Mouse (Mus musculus) thymus, postnatal 4 days (tissue): ENCODE results near the gene Dcdc2a.

Experiments used
- DNase-seq: peaks from one replicate; pipeline ENCODE4 v3.0.0; 2021

Dcdc2a gene

DNA sequence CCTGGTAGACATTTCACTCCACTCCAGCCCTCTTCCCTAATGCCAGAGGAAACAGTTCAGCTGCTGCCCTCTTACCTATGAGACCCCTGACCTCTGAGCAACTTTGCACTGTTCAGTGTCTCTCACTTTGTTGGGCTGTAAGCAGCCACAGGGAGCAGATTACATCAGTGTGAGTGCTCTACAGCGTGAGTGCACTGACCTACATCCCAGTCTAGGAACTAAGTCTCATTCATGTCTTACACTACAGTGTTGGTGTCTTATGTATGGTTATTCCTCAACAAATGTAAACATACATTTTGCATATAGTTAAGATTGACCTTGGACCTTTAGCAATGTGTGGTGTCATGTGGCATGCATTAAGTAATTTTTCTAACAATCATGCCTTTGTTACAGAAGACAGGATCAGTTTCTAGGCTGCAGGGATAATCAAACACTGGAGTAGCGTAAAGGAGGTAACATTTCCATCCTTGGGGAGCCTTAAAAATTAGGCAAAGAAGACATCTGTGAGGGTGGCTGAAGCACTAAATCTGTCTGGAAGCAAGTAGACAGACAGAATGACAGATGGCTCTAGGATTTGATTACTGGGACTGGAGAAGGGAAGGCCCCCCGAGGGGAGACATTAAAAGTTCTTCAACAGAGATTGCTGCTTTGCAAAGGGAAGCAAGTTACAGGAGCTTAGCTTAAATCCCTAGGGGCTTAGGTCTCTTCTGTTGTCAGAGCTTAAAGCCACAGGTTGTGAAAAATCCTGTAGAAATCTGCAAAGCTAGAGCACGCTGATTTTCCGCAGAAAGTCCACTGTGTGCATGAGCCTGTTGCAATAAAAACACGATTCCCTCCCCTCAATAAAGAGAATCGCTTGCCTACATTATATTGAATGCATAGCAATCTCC, 130.9 kb downstream of the Dcdc2a start:
- DNase-seq = no peak

DNA sequence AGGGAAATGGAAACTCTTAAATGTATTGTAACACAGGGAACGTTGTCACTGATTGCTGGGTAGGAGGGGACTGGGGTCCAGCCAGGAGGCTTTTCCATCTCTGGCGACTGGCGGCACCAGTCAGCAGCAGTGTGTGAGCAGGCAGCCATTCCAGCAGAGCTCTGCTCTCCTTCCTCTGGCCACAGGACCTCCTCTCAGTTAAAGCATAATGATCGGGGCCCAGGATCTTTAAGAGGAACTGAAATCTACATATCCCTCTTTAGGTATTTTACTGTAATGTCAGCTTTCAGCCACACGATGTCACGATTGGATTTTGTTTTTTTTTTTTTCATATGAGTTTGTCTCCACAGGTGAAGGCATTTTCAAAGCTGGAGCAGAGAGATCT, 131.5 kb downstream of the Dcdc2a start:
- no peak for DNase-seq

DNA sequence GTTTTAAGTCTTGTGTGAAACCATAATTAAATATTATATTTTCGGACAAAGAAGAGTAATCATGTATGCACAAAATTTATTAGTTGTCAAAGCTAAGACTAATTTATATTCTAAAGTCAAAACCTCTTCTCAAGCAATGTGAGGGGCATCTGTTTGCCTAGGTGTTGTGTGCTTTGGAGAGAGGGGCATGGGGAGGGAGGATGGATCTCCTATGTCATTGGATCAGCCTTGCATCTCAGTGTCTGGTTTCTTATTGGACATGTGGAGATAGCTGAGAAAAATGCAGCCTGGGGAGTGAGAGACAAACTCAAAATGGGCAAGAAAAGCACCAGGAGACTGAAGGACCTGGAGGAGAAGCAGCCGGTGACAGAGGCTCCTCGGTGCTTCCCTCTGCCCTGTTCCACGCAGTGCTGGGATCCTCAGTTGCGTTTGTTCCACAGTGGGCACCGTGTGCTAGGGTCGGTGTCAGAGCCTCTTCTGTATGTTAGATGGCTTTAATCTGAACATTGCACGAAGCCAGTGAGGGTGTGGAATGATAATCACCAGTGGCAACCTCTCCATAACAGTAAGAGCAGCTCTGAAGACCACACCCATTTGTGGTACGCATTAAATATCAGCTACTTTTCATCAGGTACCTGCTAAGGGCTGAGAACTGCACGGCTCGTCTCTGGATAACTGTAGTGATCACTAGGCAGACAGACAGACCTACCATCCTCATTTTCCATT, 133.8 kb downstream of the Dcdc2a start:
- DNase-seq = no peak

DNA sequence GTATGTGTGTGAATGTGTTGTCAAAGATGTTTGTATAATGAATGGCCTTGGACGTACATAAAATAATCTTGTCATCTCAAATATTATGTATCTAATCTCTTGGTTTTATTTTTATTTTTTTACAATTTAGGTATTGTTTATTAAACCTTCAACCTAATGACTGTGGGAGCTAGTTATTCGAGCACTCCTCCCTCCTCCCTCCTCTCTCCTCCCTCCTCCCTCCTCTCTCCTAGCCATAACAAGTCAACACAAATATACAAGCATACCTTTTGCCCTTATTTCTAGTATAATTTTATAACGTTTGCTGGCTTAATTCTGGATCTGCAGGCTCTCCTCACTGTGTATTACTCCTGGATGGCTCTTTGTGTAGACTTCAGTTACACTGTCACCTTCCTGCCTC, 134.4 kb downstream of the Dcdc2a start:
- no peak for DNase-seq

DNA sequence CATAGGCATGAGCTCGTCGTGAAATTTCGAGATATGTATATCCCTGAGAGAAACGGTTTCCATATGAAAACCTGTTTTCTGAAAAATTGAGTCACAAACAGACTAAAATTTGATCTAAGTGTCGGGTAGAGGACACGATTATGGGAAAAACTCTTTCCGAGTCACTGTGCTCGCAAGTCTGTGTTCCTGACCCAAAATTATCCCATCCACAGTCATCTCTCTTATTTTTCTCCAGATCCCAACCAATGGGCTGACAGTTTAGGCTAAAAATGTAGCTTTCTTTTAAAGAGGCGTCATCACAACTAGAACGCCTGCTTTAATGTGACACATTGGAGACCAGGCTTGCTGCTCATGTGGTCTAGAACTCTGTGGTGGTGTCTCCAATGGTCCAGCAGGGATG, 139.9 kb downstream of the Dcdc2a start:
- no peak for DNase-seq

DNA sequence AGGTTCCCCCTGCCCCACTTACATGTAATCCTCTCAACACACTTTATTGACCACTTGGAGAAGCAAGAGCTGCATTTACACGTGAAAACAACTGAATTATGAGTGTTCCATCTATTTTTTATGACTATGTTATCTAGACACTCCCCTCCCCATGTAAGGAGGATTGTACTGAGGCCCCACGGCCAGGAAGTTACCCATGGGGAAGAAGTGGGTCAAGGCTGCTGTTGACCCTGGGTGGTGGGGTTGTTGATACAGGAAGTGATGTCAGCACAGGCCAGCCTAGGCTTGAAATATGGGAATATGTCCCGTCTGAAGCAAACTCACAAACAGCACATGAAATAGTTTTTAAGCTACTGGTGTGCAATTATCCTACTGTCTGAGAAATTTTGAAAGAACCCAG, 144.1 kb downstream of the Dcdc2a start:
- DNase-seq = no peak

DNA sequence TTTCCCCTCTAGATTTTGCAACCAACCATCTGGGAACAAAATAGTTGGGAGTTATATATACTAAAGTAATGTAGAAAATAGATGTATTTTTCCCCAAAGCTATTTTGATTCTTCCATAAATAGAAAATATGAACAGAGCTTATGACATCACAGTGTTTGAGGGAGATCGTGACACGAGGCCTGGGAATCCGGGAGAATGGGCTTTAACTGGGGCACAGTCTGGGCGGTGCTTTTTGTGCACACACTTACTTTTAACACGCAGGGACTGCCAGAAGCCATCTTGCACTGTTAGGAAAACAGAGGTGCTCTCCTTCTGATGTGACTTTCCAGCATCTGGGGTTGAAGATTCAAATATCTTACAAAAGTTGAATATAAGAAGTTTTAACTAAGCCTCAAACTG, 151.1 kb downstream of the Dcdc2a start:
- DNase-seq = no peak

DNA sequence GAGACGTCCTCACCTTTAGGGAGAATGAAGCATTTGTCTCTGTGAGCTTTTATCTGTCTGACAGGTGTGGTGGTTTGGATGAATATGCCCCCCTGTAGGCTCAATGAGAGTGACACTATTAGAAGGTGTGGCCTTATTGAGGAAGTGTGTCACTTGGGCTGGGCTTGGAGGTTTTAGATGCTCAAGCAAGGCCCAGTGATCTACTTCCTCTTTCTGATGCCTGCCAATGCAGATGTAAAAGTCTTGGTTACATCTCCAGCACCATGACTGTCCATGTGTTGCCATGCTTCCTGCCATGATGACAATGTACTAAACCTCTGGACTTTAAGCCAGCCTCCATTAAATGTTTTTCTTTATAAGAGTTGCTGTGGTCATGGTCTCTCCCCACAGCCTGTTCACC, 162.6 kb downstream of the Dcdc2a start:
- no peak for DNase-seq

DNA sequence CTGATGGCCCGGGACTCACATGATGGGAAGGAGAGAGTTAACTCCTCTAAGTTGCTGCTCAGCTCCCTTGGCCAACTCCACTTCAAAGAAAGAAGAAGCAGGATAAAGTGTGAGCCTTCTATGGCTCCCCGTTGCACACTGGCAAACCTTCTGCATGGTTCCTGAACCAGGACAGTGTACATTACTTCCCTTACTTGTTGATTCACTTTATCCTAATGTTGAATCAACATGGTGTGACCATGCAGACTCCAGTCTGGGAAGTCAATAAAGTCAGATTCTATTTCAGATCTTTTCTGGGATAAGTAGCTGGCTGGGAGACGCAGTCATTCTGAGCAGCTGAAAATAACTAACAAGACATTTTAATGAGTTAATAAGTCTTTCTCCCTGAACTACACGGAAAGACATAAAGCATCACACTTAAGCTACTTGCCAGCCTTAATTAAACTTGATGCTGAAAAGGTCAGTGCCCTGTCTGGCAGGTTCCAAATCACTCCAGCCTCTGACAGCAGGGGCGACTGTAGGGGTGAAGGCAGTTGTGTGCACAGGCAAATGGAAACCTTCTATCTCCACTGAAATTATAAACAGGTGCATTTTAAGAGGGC, 164.5 kb downstream of the Dcdc2a start:
- DNase-seq = no peak

DNA sequence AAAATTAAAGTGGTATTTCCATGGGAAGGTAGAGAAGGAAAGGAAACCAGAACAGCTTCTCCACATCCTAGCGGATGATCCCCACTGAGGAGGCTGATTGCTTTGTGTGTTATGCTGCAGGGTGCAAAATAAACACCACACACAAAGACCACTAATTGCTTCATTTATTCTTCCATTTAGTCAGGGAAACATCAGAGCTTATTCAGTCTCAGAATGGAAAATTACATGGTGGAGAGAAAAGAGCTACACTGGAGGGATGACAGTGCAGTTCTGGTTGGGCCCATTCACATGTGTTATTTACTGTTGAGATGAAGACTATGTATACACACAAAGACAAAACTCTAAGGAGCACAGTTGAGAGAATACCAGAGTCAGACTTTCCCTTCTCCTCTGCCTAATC, 196.1 kb downstream of the Dcdc2a start:
- no peak for DNase-seq

DNA sequence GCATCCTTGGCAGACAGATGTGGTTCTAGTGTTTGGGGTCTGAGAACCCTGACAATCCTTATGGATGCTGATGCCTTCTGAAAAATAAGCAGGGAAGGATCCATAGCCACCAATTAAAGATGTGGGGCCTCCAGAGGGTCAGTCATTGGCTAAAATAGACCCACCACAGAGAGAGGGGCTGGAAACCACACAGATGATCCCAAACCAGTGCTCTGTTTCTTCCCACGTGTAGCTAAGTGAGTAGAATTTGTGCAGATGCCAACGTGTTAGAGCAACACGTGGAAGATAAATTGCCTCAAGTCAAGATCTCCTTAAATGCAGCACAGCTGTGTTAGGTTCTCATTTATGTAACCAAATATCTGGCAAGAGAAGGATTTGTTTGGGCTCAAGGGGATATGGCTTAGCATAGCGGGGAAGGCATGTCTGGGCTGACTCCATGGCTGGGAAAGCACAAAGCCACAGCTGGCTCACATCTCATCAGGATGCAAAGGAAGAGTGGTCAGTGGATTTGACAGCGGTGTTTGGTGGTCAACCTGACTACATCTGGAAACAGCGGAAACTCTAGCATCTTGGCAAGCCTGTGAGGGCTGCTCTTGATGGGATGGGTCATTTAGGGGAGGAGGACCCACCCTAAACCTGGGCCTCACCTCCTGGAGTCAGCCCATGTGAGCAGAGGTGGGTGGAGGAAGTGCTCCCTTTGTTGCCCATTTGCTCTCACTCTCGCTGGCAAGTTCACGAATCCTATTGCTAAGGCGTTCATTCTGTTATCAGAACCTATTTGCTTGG, 198.9 kb downstream of the Dcdc2a start:
- DNase-seq = no peak

DNA sequence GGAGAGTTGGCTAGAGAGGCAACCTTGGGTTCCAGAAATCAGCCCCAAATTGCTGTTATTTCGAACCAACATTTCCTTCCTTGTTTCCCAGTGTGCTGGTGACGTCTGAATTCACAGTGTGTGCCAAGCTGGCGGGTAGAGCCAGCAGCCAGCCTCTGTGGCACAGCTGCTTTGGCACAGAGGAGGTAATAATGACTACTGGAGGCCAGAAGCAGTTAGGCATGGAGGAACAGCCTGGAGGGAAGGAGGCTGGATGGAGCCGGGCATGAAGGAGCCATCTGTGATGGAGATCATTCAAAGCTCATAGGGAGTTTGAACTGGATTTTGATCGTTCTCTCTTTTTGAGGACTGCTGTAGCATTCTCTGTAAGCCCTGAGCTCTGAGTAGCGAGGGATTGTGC, 201.8 kb downstream of the Dcdc2a start:
- no peak for DNase-seq
